Mouse (Mus musculus) megakaryocyte, adult 5-6 weeks (primary cell): ENCODE measurements around the gene Ces2g. TPM values are rescaled to one million over a fixed set of nuclear protein-coding genes. Genes with fewer than 3 reads are reported as not detected.

Experiments
- ATAC-seq: 2 replicates; pipeline ENCODE4 v1.8.0; 2016; ENCODE audit warnings: mild to moderate bottlenecking, inconsistent platforms; ENCODE audit not compliant: poor library complexity, severe bottlenecking
- total RNA-seq, 2 experiments: library from RNA; stranded (forward) in 1 of 2; stranded (reverse) in 1 of 2; fragments of 153-499, 151-499 nt in 1 of 2; fragments of 221-1000, 200-1000 nt in 1 of 2; gene quantifications; 2 replicates each; pipeline versions ENCODE4 v1.2.3 to v1.2.4; 2015 to 2017

Gene Ces2g
- total RNA-seq (2015), result 2.8 and 5.9 TPM in 2 replicates
- total RNA-seq (2017), result 1.2 and 1.7 TPM in 2 replicates

DNA sequence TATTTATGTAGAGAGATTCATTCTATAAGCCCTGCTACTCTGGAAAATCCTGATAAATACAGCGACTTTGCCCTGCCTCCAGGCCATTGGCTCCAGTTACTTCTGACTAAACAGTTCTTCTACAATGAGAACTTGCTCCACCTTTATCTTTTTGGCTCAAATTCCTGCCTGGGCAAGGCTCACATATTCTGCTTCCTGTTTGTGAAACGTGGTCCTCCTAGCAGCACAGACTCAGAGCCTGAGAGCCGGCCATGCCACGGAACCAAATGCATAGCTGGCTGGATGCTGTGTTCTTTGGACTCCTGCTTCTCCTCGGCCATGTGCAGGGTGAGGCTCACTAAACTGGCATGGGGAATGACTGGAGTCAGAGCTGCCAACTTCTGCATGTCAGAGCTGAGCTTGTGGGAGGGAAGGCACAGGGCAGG, at the start of gene Ces2g:
TSS of gene Ces2g (plus strand) at position 182 of the 425 bp plus-strand sequence.
- ATAC-seq, result peak; percentile 38; the same call in 1 of the 2 replicates

GRCm38 (mm10) chr8:104925972-104926596, 35.4 kb upstream of the Ces2g start, which contains the start of gene Ces2e:
Gene Ces2e (plus strand): TSS chr8:104926260.
- peak; percentile 18; the same call in 1 of the 2 replicates for ATAC-seq

DNA sequence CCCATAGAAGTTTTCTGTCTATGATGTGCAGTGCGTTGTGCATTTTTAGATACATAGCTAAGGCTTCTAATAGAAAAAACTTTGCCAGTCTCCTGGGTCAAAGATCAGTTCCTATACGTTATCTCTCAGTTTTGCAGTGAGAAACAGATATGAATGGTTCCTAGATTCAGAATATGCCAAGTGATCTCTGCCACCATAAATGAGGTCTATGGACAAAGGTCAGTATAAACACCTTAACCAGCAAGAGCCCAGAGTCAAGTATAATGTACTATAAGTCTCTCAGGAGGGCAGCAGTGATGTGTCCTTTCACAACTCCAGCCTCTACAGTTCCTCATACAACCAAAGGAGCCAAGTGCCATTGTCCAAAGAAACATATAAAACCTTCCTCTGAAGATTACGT, 34.2 kb upstream of the Ces2g start:
- no peak for ATAC-seq

DNA sequence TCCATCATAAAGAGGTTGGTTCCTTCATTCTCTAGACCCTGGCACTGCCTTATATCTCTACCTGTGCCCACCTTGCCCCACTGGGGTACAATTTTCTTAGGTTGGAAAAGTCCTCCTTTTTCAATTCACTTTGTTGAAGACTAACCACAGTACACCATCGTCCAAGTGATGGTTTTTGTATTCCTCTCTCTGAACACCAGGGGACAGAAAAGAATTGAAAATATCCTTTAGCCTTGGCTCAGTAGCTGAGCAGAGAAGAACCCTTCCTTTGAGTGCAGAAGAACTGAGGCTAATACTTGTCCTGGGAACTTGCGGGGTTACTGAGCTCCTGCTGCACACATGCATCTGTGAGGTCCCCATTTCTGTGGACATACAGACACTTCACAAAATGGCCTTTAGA, 16.9 kb upstream of the Ces2g start:
- ATAC-seq, result no peak

- ATAC-seq, result no peak
Measured at GRCm38 (mm10) chr8:104947056-104947455, 14.5 kb upstream of the Ces2g start, which contains the start of gene Ces2f. Gene Ces2f (plus strand): TSS chr8:104947356.

DNA sequence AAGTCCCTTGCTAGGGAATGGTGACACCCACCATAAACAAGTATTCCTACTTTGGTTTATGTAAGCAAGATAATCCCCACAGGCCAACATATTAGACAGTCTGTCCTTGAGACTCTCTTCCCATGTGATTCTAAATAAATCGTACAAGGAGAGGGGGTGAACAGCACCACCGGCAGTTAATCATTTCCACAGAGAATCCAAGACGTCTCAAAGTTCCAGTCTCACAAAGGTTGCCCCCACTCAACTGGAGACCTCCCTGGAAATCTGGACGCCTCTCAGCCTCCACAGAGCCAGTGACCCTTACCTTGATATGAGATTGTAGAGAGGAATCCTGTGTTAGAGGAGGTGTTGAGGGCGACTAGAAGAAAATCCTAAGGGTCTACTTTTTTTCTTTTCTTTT, 12.5 kb upstream of the Ces2g start:
- no peak for ATAC-seq

DNA sequence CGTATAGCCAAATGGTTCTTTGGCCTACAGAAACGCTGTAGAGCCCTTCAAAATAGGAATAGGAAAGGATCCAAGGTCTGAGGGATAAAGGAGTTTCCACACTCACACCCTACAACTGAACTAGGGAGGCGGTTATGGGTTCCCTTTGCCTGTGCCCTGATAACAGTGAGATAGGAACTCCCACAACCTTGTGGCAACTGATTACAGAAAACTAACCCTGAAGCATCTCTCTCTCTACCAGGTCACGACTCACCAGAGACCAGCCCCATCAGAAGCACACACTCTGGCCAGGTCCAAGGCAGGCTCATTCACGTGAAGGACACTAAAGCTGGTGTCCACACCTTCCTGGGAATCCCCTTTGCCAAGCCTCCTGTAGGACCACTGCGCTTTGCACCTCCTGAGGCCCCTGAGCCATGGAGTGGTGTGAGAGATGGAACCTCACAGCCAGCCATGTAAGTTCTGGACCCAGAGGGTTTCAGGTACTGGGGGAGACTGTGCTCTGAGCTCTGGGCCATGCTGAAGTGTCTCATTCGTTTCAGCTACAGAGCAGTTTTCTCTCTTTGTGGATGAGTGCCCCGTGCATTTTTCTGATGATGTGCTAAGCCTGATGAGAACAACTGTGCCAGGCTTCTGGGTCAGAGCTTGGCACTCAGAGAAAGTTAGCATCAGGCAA, 847 bp downstream of the Ces2g start:
- peak; percentile 33; the same call in 1 of the 2 replicates for ATAC-seq

DNA sequence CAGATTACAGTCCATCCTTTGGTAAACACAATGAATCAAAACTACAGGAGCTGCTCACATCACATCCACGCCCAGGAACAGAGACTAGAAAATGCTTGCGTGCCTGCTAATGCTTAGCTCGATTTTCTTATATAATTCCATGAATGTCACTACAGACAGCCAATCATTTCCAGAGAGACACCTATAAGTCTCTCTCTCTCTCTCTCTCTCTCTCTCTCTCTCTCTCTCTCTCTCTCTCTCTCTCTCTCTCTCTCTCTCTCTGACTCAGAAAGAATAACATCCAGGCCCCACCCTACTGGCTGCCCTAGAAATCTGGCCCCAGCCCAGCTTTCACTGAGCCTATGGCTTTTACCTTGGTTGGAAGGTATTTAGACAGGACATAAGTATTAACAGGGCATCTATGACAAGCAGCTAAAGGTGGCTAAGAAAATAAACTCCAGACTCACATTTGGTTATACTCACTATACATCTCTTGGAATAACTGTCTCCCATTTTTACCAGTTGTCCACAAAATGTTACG, 1.9 kb downstream of the Ces2g start:
- ATAC-seq, result no peak

DNA sequence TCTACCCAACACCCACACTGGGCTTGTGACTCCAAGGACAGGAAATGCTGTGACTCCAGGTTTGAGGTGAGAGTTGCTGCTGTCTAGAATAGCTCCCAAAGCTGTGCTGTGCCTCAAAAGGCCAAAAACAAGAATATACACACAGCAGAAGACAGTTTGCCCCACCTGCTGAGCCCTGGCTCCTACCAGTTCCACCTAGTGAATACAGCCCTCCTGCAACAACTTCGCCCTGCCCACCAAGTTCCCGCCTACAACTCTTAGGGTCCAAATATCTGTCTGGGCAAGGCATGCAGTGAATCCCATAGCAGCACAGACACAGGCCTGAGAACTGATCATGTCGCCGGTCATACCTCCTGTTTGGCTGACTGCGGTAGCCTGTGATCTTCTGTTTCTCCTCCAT, 22.6 kb downstream of the Ces2g start:
- no peak for ATAC-seq

DNA sequence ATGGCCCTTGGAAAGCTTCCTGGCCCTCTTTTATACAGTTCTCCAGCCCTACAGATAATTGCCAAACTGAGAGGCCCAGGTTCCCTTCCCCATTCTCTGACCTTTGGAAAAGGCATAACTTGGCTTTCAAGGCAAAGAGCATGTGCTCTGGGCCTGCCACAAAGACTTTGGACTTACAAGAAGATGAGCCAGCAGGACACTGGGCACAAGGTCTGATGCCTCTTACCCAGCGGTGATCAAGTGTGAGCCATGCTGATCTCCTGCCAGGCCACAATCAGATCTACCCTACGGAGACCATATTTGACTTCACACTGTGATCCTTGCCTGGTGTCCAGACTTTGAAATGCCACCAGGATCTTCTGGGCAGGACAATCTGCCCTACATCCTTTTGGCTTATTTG, 23.4 kb downstream of the Ces2g start:
- ATAC-seq, result no peak

- no peak for ATAC-seq
Measured at GRCm38 (mm10) chr8:104998191-104998590, 36.7 kb downstream of the Ces2g start.

- no peak for ATAC-seq
Measured at GRCm38 (mm10) chr8:104999183-104999582, 37.7 kb downstream of the Ces2g start.

GRCm38 (mm10) chr8:105000586-105000985, 39.1 kb downstream of the Ces2g start, which contains the start of gene Ces2h:
Gene Ces2h (plus strand): TSS chr8:105000853.
- ATAC-seq, result no peak

- no peak for ATAC-seq
Measured at GRCm38 (mm10) chr8:105010000-105010399, 48.5 kb downstream of the Ces2g start.

DNA sequence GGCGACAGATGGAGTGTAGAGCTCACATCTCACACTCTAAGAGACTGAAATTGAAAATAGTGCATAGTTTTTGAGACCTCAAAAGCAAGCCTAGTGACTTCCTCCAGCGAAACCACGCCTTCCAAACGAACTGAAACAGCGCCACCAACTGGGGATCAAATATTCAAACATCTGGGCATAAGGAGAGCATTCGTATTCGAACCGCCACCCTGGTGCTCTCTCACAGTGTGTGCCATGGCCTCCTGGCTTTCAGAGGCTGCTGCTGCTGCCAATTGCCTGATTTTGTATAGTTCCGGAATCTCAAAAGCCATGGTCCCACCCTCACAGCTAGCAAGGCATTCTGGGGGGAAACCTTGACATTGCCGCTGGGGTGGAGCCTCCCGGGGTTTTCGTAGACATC, 49.6 kb downstream of the Ces2g start:
- peak; percentile 72 for ATAC-seq

DNA sequence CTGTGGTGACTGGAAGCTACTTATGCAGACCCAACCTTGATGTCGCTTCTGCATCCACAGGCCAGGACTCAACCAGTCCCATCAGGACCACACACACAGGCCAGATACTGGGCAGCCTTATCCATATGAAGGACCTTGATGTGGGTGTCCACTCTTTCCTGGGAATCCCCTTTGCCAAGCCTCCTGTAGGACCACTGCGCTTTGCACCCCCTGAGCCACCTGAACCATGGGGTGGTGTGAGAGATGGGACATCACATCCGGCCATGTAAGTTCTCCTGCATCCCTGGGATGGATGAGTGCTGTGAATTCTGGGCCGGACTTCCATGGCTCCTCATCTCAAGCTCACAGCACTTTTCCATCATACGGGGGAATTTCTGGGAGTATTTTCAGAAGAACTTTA, 52.9 kb downstream of the Ces2g start:
- no peak for ATAC-seq

Other genes with a start within 250 kb of the Ces2g start
- not detected in 2 replicates for gene Ces2a, start 227.7 kb upstream of the Ces2g start, total RNA-seq (2015)
- not detected in 2 replicates for gene Ces2a, start 227.7 kb upstream of the Ces2g start, total RNA-seq (2017)
- not detected in 2 replicates for gene Ces2b, start 130.1 kb upstream of the Ces2g start, total RNA-seq (2015)
- not detected in 2 replicates for gene Ces2b, start 130.1 kb upstream of the Ces2g start, total RNA-seq (2017)
- gene Ces2c, start 114.7 kb upstream of the Ces2g start, total RNA-seq (2015), result not detected in 2 replicates
- not detected in 2 replicates for gene Ces2c, start 114.7 kb upstream of the Ces2g start, total RNA-seq (2017)
- not detected in 2 replicates for gene Ces2e, start 35.5 kb upstream of the Ces2g start, total RNA-seq (2015)
- not detected in 2 replicates for gene Ces2e, start 35.5 kb upstream of the Ces2g start, total RNA-seq (2017)
- not detected in 2 replicates for gene Ces2f, start 14.4 kb upstream of the Ces2g start, total RNA-seq (2015)
- not detected in 2 replicates for gene Ces2f, start 14.4 kb upstream of the Ces2g start, total RNA-seq (2017)
- gene Ces2h, start 39.1 kb downstream of the Ces2g start, total RNA-seq (2015), result not detected in 2 replicates
- gene Ces2h, start 39.1 kb downstream of the Ces2g start, total RNA-seq (2017), result not detected in 2 replicates
- not detected in 2 replicates for gene Ces3a, start 86.9 kb downstream of the Ces2g start, total RNA-seq (2015)
- not detected in 2 replicates for gene Ces3a, start 86.9 kb downstream of the Ces2g start, total RNA-seq (2017)
- gene Ces3b, start 122.0 kb downstream of the Ces2g start, total RNA-seq (2015), result not detected in 2 replicates
- gene Ces3b, start 122.0 kb downstream of the Ces2g start, total RNA-seq (2017), result not detected in 2 replicates
- not detected in 2 replicates for gene Ces4a, start 170.1 kb downstream of the Ces2g start, total RNA-seq (2015)
- gene Ces4a, start 170.1 kb downstream of the Ces2g start, total RNA-seq (2017), result not detected in 2 replicates
- 178 and 200 TPM in 2 replicates for gene Cbfb, start 209.0 kb downstream of the Ces2g start, total RNA-seq (2015)
- gene Cbfb, start 209.0 kb downstream of the Ces2g start, total RNA-seq (2017), result 204 and 207 TPM in 2 replicates